Mouse (Mus musculus) liver, embryonic 15.5 days (tissue): ENCODE data around the gene Aes. TPM values are rescaled to one million over a fixed set of nuclear protein-coding genes. Genes with fewer than 3 reads are reported as not detected.

Source experiments
- ATAC-seq: fragments of 200-750 bp; cut with Nextera tagmentation; 2 replicates; pipeline ENCODE4 v1.8.0; 2017; ENCODE audit warnings: moderate number of reproducible peaks, mild to moderate bottlenecking, moderate library complexity; ENCODE audit not compliant: insufficient read depth
- H3K27ac ChIP-seq: fragments of 300-500 bp; sonication (generic); replicated peaks from 2 replicates; pipeline ENCODE4 v1.5.1; 2015; ENCODE audit warnings: mild to moderate bottlenecking, inconsistent platforms
- H3K27me3 ChIP-seq: fragments of 300-500 bp; sonication (generic); 2 replicates; pipeline ENCODE4 v1.6.1; 2015; ENCODE audit warnings: mild to moderate bottlenecking, inconsistent platforms
- H3K36me3 ChIP-seq: fragments of 300-500 bp; sonication (generic); replicated peaks from 2 replicates; pipeline ENCODE4 v1.6.1; 2015; ENCODE audit warnings: moderate library complexity, mild to moderate bottlenecking, inconsistent platforms
- H3K4me1 ChIP-seq: fragments of 300-500 bp; sonication (generic); replicated peaks from 2 replicates; pipeline ENCODE4 v1.6.1; 2015; ENCODE audit warnings: inconsistent platforms
- H3K4me2 ChIP-seq: fragments of 300-500 bp; sonication (generic); 2 replicates; pipeline ENCODE4 v1.6.1; 2015; ENCODE audit warnings: moderate library complexity, mild to moderate bottlenecking, inconsistent platforms
- H3K4me3 ChIP-seq: fragments of 300-500 bp; sonication (generic); replicated peaks from 2 replicates; pipeline ENCODE4 v1.5.1; 2015; ENCODE audit warnings: mild to moderate bottlenecking, inconsistent platforms
- H3K9ac ChIP-seq: fragments of 300-500 bp; sonication (generic); 2 replicates; pipeline ENCODE4 v1.6.1; 2015; ENCODE audit warnings: moderate library complexity, mild to moderate bottlenecking, inconsistent platforms
- H3K9me3 ChIP-seq: fragments of 300-500 bp; sonication (generic); replicated peaks from 2 replicates; pipeline ENCODE4 v1.6.1; 2016; ENCODE audit warnings: inconsistent platforms
- WGBS: fragments of 180-500 bp; shearing (Covaris S2); methylation state at CpG from one replicate; pipeline ENCODE4 v1.1.7; 2015; ENCODE audit warnings: mixed read lengths; ENCODE audit not compliant: insufficient replicate concordance; 5-methylcytosine and 5-hydroxymethylcytosine counted together
- polyA plus RNA-seq: library from polyadenylated mRNA; unstranded; fragments of >200 nt; fragmentation: Nextera tagmentation; extraction: Ambion mirVana; gene quantifications from 2 replicates; pipeline ENCODE4 v1.2.1, GENCODE M21; 2015

Gene Aes
- polyA plus RNA-seq, 1 experiment from 2014 or later = 243 TPM

GRCm38 (mm10) chr10:81525017-81525694 lies 34.1 kb upstream of the Aes start:
- H3K27ac ChIP-seq = peak overlapping the region; percentile 78
- no peak overlapping the region for H3K9ac ChIP-seq
- H3K27me3 ChIP-seq = 0 out of 2 replicates have a peak, but pooled peaks cover 4% of the 10 kb centered on the region
- peak overlapping the region; percentile 69 for H3K4me2 ChIP-seq
- WGBS = 14% methylated on average over 13 of the region's 13 CpGs
- peak overlapping the region; percentile 15; the same call in 1 of the 2 replicates for H3K4me3 ChIP-seq
- H3K4me1 ChIP-seq = peaks cover 40% of the 10 kb centered on the region
- peak; percentile 54 for ATAC-seq
- no peaks in the 10 kb centered on the region for H3K9me3 ChIP-seq
- peaks cover 13% of the 10 kb centered on the region for H3K36me3 ChIP-seq

GRCm38 (mm10) chr10:81526779-81527178 lies 32.5 kb upstream of the Aes start:
- Histone ChIP-seq H3K9ac (no peak overlapping the region), H3K4me2 (no peak overlapping the region), H3K36me3 (peaks cover 29% of the 10 kb centered on the region), H3K27ac (no peak overlapping the region), H3K4me3 (no peak overlapping the region), H3K9me3 (no peaks in the 10 kb centered on the region), H3K27me3 (no peaks in the 10 kb centered on the region), H3K4me1 (peaks cover 34% of the 10 kb centered on the region)
- ATAC-seq = no peak
- 9% methylated on average over 14 of the region's 14 CpGs for WGBS

DNA sequence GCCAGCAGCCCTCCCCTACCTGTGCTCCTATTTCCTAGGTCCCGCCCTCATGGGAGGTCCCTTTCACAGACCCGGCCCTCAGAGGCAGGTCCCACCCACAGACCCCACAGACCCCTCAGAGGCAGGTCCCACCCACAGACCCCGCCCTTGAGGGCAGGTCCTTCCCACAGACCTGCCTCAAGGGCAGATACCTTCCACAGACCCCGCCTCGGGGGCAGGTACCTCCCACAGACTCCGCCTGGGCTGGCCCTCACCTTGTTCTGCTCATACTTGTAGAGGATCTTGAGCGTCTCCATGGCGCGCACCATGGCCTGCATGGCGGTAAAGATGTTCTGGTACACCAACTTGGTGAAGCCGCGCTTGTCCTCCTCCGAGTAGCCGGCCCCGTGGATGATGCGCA lies 24.5 kb upstream of the Aes start:
- Histone ChIP-seq H3K27ac (no peak overlapping the region), H3K9ac (no peak overlapping the region), H3K4me3 (no peak overlapping the region), H3K27me3 (no peaks in the 10 kb centered on the region), H3K4me2 (no peak overlapping the region), H3K9me3 (no peaks in the 10 kb centered on the region), H3K36me3 (peaks cover 59% of the 10 kb centered on the region), H3K4me1 (peaks cover 12% of the 10 kb centered on the region; the same call in 1 of the 2 replicates)
- WGBS = 81% methylated on average over 16 of the region's 16 CpGs
- no peak for ATAC-seq

GRCm38 (mm10) chr10:81536734-81537133 lies 22.6 kb upstream of the Aes start:
- no peaks in the 10 kb centered on the region for H3K27me3 ChIP-seq
- H3K27ac ChIP-seq = no peak overlapping the region
- H3K4me3 ChIP-seq = no peak overlapping the region
- no peak for ATAC-seq
- H3K4me1 ChIP-seq = peaks cover 26% of the 10 kb centered on the region
- peaks cover 44% of the 10 kb centered on the region for H3K36me3 ChIP-seq
- no peak overlapping the region for H3K9ac ChIP-seq
- H3K9me3 ChIP-seq = no peaks in the 10 kb centered on the region
- H3K4me2 ChIP-seq = no peak overlapping the region
- 58% methylated on average over 6 of the region's 6 CpGs for WGBS

- Histone ChIP-seq H3K9ac (no peak overlapping the region), H3K27ac (no peak overlapping the region), H3K36me3 (peaks cover 39% of the 10 kb centered on the region), H3K4me3 (no peak overlapping the region), H3K4me2 (no peak overlapping the region), H3K4me1 (peaks cover 33% of the 10 kb centered on the region), H3K9me3 (no peaks in the 10 kb centered on the region), H3K27me3 (no peaks in the 10 kb centered on the region)
- no peak for ATAC-seq
- WGBS = 51% methylated on average over 2 of the region's 2 CpGs
Measured at GRCm38 (mm10) chr10:81537429-81537828, 21.9 kb upstream of the Aes start.

- Histone ChIP-seq H3K4me1 (peaks cover 44% of the 10 kb centered on the region), H3K4me3 (no peak overlapping the region), H3K4me2 (no peak overlapping the region), H3K36me3 (peaks cover 28% of the 10 kb centered on the region), H3K9ac (no peak overlapping the region), H3K27ac (no peak overlapping the region), H3K27me3 (no peaks in the 10 kb centered on the region), H3K9me3 (no peaks in the 10 kb centered on the region)
- 67% methylated on average over 3 of the region's 3 CpGs for WGBS
- ATAC-seq = no peak
Measured at GRCm38 (mm10) chr10:81538321-81539048, 20.8 kb upstream of the Aes start.

DNA sequence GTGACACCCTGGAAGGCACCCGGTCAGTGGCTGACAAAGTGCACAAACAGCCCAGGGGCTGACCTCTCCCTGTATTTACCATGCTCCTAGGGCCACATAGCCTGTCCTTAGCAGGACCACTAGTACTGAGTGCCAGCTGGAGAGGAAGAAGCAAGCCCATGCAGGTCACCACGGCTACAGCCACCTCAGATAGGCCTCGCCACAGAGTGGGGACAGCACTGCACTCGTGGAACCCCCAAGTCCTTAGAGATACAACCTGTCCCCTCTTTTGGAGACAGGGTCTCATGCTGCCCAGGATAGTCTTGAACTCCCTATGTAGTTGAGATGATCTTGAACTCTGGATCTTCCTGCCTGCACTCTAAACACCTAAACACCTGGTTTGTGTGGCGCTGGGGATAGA lies 17.9 kb upstream of the Aes start:
- Histone ChIP-seq H3K4me1 (peaks cover 67% of the 10 kb centered on the region), H3K27me3 (no peaks in the 10 kb centered on the region), H3K9ac (no peak overlapping the region), H3K36me3 (peaks cover 14% of the 10 kb centered on the region), H3K27ac (peak overlapping the region; percentile 52), H3K4me2 (peak overlapping the region; percentile 95), H3K9me3 (no peaks in the 10 kb centered on the region), H3K4me3 (no peak overlapping the region)
- 61% methylated on average over 5 of the region's 5 CpGs for WGBS
- no peak for ATAC-seq

DNA sequence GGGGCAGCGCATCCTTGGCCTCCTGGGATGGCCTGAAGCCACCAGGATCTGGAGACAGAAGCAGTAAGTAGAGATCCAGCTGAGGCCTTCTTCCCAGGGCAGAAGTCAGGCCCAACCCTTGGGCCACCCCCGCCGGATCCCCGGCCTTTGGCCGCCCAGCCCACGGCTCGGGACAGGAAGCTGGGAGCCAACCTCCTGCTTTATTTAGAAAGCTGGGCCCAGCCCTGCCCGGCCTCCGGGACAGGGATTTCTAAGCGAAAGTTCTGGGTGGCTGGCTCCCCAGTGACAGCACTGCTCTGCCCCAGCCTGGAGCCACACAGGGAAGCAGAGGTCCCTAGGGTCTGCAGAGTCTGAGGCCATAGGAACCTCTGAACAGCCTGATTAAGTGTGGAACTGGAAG lies 17.5 kb upstream of the Aes start:
- WGBS = 66% methylated on average over 10 of the region's 10 CpGs

DNA sequence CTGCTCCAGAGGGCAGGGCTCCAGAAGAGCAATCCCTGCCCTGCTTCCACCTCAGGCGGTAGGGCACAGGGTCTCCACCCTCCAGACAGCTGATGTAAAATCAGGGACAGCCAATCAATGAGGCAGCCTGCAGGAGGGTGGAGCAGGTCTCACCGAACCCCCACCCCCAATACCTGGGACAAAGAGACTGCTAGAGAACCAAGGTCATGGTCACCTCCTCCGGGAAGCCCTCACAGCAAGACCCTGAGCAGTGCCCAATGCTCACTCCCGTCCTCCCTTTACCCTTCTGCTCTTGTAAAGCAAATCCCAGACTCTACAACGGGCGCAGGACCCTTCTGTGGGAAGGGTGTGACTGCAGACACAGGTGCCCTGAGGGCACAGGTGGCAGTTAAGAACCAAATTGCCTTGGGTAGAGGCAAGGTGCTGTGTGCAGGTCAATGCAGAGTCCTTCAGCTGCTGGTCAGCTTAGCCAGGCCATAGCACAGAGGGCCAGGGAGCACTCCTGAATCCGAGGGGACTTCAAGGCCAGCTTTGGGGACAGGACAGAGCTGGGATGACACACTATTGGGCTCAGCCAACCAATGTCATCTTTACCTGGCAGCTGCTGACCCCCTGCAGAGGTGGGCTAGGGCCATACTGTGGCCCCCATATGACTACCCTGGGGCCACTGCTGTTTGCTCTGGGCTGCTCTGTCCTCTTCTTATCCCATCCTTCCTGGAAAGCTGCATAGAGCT lies 16.4 kb upstream of the Aes start:
- ATAC-seq = no peak
- H3K4me1 ChIP-seq = peaks cover 73% of the 10 kb centered on the region

More for the DNA sequence above, 17.5 kb upstream of the Aes start:
- peak overlapping the region; percentile 95 for H3K4me2 ChIP-seq
- H3K36me3 ChIP-seq = peaks cover 14% of the 10 kb centered on the region
- peak overlapping the region; percentile 52 for H3K27ac ChIP-seq
- H3K4me3 ChIP-seq = 0 out of 2 replicates have a peak overlapping the region, but pooled peaks have one; percentile 84
- H3K9ac ChIP-seq = no peak overlapping the region
- no peaks in the 10 kb centered on the region for H3K9me3 ChIP-seq
- H3K27me3 ChIP-seq = no peaks in the 10 kb centered on the region
- no peak for ATAC-seq
- H3K4me1 ChIP-seq = peaks cover 71% of the 10 kb centered on the region

DNA sequence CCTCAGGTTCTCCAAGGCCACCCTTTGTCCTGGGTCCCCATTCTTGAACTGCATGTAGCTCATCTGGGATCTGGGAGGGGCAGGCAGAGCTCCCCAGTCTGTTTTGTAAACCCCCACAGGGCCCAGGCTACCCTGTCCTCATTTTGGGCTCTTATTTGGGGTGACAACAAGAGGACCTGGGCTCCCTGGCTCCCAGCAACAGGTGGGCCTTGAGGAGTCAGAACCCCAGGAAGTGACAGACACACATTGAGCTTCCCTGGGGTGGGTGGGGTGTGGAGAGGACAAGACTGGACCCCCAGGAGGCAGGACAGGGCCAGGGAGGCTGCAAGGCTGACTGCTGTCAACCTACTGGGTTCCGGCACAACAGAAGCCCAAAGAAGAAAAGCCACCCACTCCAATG lies 15.7 kb upstream of the Aes start:
- Histone ChIP-seq H3K27me3 (no peaks in the 10 kb centered on the region), H3K9me3 (no peaks in the 10 kb centered on the region), H3K4me2 (peak overlapping the region; percentile 95), H3K36me3 (peaks cover 13% of the 10 kb centered on the region), H3K4me1 (peaks cover 71% of the 10 kb centered on the region), H3K4me3 (peak overlapping the region; percentile 84), H3K9ac (peak overlapping the region; percentile 88), H3K27ac (peak overlapping the region; percentile 94; the same call in 1 of the 2 replicates)
- no peak for ATAC-seq
- 71% methylated on average over 1 of the region's 1 CpGs for WGBS

More for the DNA sequence above, 16.4 kb upstream of the Aes start:
- no peaks in the 10 kb centered on the region for H3K27me3 ChIP-seq
- 66% methylated on average over 7 of the region's 7 CpGs for WGBS
- H3K27ac ChIP-seq = no peak overlapping the region; the same call in none of the 2 replicates
- peak overlapping the region; percentile 95 for H3K4me2 ChIP-seq
- peaks cover 14% of the 10 kb centered on the region for H3K36me3 ChIP-seq
- H3K9ac ChIP-seq = peak overlapping the region; percentile 88; the same call in 1 of the 2 replicates
- no peaks in the 10 kb centered on the region for H3K9me3 ChIP-seq
- H3K4me3 ChIP-seq = peak overlapping the region; percentile 84; the same call in 1 of the 2 replicates
